Mouse (Mus musculus): Measurements from ENCODE around the gene Tnik.

Tnik gene

GRCm38 (mm10) chr3:28263002-28263947 is at the start of gene Tnik:
Gene Tnik, plus strand, starts transcription at chr3:28263214.
- peak; percentile 79 for DNase-seq

- no peak for DNase-seq
Measured at GRCm38 (mm10) chr3:28214886-28215311, 48.1 kb upstream of the Tnik start.

GRCm38 (mm10) chr3:28217001-28217400 is 46.0 kb upstream of the Tnik start:
- DNase-seq = no peak

GRCm38 (mm10) chr3:28219533-28219932 is 43.5 kb upstream of the Tnik start:
- DNase-seq = no peak

GRCm38 (mm10) chr3:28219964-28220363 is 43.0 kb upstream of the Tnik start:
- no peak for DNase-seq

GRCm38 (mm10) chr3:28224437-28225356 is 38.3 kb upstream of the Tnik start:
- DNase-seq = no peak

- DNase-seq = no peak
Measured at GRCm38 (mm10) chr3:28225357-28225905, 37.6 kb upstream of the Tnik start.

- DNase-seq = no peak
Measured at GRCm38 (mm10) chr3:28226181-28226580, 36.8 kb upstream of the Tnik start.

- DNase-seq = no peak
Measured at GRCm38 (mm10) chr3:28228930-28229329, 34.1 kb upstream of the Tnik start.

GRCm38 (mm10) chr3:28229503-28229902 is 33.5 kb upstream of the Tnik start:
- DNase-seq = no peak

GRCm38 (mm10) chr3:28232885-28233284 is 30.1 kb upstream of the Tnik start:
- DNase-seq = no peak

- no peak for DNase-seq
Measured at GRCm38 (mm10) chr3:28234179-28234578, 28.8 kb upstream of the Tnik start.

- DNase-seq = no peak
Measured at GRCm38 (mm10) chr3:28236689-28237088, 26.3 kb upstream of the Tnik start.

GRCm38 (mm10) chr3:28238136-28238535 is 24.9 kb upstream of the Tnik start:
- DNase-seq = no peak

GRCm38 (mm10) chr3:28242561-28242960 is 20.5 kb upstream of the Tnik start:
- no peak for DNase-seq

GRCm38 (mm10) chr3:28244244-28244890 is 18.6 kb upstream of the Tnik start:
- no peak for DNase-seq

GRCm38 (mm10) chr3:28248255-28248957 is 14.6 kb upstream of the Tnik start:
- DNase-seq = no peak

- no peak for DNase-seq
Measured at GRCm38 (mm10) chr3:28255711-28256110, 7.3 kb upstream of the Tnik start.

- peak; percentile 69 for DNase-seq
Measured at GRCm38 (mm10) chr3:28262371-28263001, 528 bp upstream of the Tnik start.

GRCm38 (mm10) chr3:28263948-28264840 is 1.2 kb downstream of the Tnik start:
- DNase-seq = peak; percentile 24

GRCm38 (mm10) chr3:28264841-28265150 is 1.8 kb downstream of the Tnik start:
- no peak for DNase-seq

Data from lung, postnatal 10 days (tissue).